Mouse (Mus musculus) kidney, postnatal 0 days (tissue): ENCODE results near the gene Adgre5. TPM values are rescaled to one million over a fixed set of nuclear protein-coding genes. Genes with fewer than 3 reads are reported as not detected.
A peak's percentile ranks its signal among the peaks of the same experiment; 100 is the strongest.

Source experiments
- ATAC-seq: fragments of 200-750 bp; cut with Nextera tagmentation; replicated peaks from 2 replicates; pipeline ENCODE4 v1.8.0; 2017; ENCODE audit warnings: low read depth, moderate number of reproducible peaks, moderate TSS enrichment, moderate library complexity; ENCODE audit not compliant: low FRiP score
- DNase-seq: peaks from one replicate; pipeline ENCODE4 v3.0.0-alpha.2; 2016; ENCODE audit warnings: low spot score
- H3K27ac ChIP-seq: fragments of 300-500 bp; sonication (generic); 2 replicates; pipeline ENCODE4 v1.5.1; 2014; ENCODE audit warnings: mild to moderate bottlenecking
- H3K27me3 ChIP-seq: fragments of 300-500 bp; sonication (generic); 2 replicates; pipeline ENCODE4 v1.6.1; 2014; ENCODE audit warnings: low read length, mixed read lengths; ENCODE audit not compliant: insufficient read depth
- H3K36me3 ChIP-seq: fragments of 300-500 bp; sonication (generic); 2 replicates; pipeline ENCODE4 v1.6.1; 2014; ENCODE audit warnings: low read length, mixed read lengths; ENCODE audit not compliant: insufficient read depth
- H3K4me1 ChIP-seq: fragments of 300-500 bp; sonication (generic); replicated peaks from 2 replicates; pipeline ENCODE4 v1.6.1; 2014; ENCODE audit warnings: antibody characterized with exemption, low read length, mixed read lengths; ENCODE audit not compliant: insufficient read depth
- H3K4me2 ChIP-seq: fragments of 300-500 bp; sonication (generic); 2 replicates; pipeline ENCODE4 v1.6.1; 2014; ENCODE audit warnings: mild to moderate bottlenecking, low read length, moderate library complexity, mixed read lengths
- H3K4me3 ChIP-seq: fragments of 300-500 bp; sonication (generic); replicated peaks from 2 replicates; pipeline ENCODE4 v1.5.1; 2014; ENCODE audit warnings: low read depth, low read length
- H3K9ac ChIP-seq: fragments of 300-500 bp; sonication (generic); 2 replicates; pipeline ENCODE4 v1.6.1; 2014; ENCODE audit warnings: low read depth, low read length
- H3K9me3 ChIP-seq: fragments of 300-500 bp; sonication (generic); replicated peaks from 2 replicates; pipeline ENCODE4 v1.6.1; 2016; ENCODE audit warnings: low read length, inconsistent platforms, mixed read lengths
- CTCF ChIP-seq: IDR thresholded peaks from 2 replicates; pipeline ENCODE4 v1.5.1; 2016; ENCODE audit warnings: antibody characterized with exemption, low read depth, mild to moderate bottlenecking, moderate library complexity
- WGBS: fragments of 180-500 bp; shearing (Covaris S2); extraction: QIAGEN DNeasy Blood & Tissue Kit; methylation state at CpG from one replicate; pipeline ENCODE4 v1.1.7; 2014; 5-methylcytosine and 5-hydroxymethylcytosine counted together
- polyA plus RNA-seq: library from polyadenylated mRNA; unstranded; fragments of >200 nt; fragmentation: Nextera tagmentation; extraction: Ambion mirVana; gene quantifications from 2 replicates; pipeline ENCODE4 v1.2.1, GENCODE M21; 2015

Adgre5 gene
- polyA plus RNA-seq, 1 experiment from 2014 or later: 37.8 TPM

- H3K27me3 ChIP-seq: no peaks in the 10 kb centered on the region
- DNase-seq (no peak), ATAC-seq (no peak)
- no peak for TF ChIP-seq CTCF
- peaks cover 48% of the 10 kb centered on the region for H3K36me3 ChIP-seq
- H3K4me2 ChIP-seq: no peak overlapping the region
- 0 out of 2 replicates have a peak, but pooled peaks cover 7% of the 10 kb centered on the region for H3K4me1 ChIP-seq
- H3K27ac ChIP-seq: no peak overlapping the region
- WGBS: 68% methylated on average over 2 of the region's 2 CpGs
- no peaks in the 10 kb centered on the region for H3K9me3 ChIP-seq
- H3K9ac ChIP-seq: no peak overlapping the region
- H3K4me3 ChIP-seq: no peak overlapping the region
Measured at GRCm38 (mm10) chr8:83719048-83719447, 22.1 kb downstream of the Adgre5 start.

GRCm38 (mm10) chr8:83716563-83716962 lies 24.6 kb downstream of the Adgre5 start:
- DNase-seq (no peak), ATAC-seq (no peak)
- 0 out of 2 replicates have a peak overlapping the region, but pooled peaks have one; percentile 1 for H3K9ac ChIP-seq

GRCm38 (mm10) chr8:83715771-83716170 lies 25.4 kb downstream of the Adgre5 start:
- no peaks in the 10 kb centered on the region for H3K27me3 ChIP-seq

More at GRCm38 (mm10) chr8:83716563-83716962, 24.6 kb downstream of the Adgre5 start:
- WGBS: 62% methylated on average over 2 of the region's 2 CpGs
- Histone ChIP-seq H3K36me3 (peaks cover 23% of the 10 kb centered on the region), H3K4me1 (0 out of 2 replicates have a peak, but pooled peaks cover 7% of the 10 kb centered on the region), H3K27ac (no peak overlapping the region), H3K9me3 (no peaks in the 10 kb centered on the region), H3K4me3 (no peak overlapping the region), H3K4me2 (peak overlapping the region; percentile 69), H3K27me3 (no peaks in the 10 kb centered on the region)
- no peak for TF ChIP-seq CTCF

GRCm38 (mm10) chr8:83715031-83715690 lies 26.0 kb downstream of the Adgre5 start, which contains the start of gene Ddx39:
Gene Ddx39, plus strand, starts transcription at chr8:83715177.
- WGBS: under 1% methylated on average over 62 of the region's 63 CpGs
- no peak for TF ChIP-seq CTCF

More at GRCm38 (mm10) chr8:83715771-83716170, 25.4 kb downstream of the Adgre5 start:
- H3K4me2 ChIP-seq: peak overlapping the region; percentile 69
- H3K4me3 ChIP-seq: peak overlapping the region; percentile 73
- ATAC-seq: no peak
- H3K9me3 ChIP-seq: no peaks in the 10 kb centered on the region
- under 1% methylated on average over 17 of the region's 17 CpGs for WGBS
- H3K9ac ChIP-seq: peak overlapping the region; percentile 91
- no peak for TF ChIP-seq CTCF
- peaks cover 15% of the 10 kb centered on the region for H3K36me3 ChIP-seq
- H3K4me1 ChIP-seq: 0 out of 2 replicates have a peak, but pooled peaks cover 7% of the 10 kb centered on the region
- no peak for DNase-seq
- peak overlapping the region; percentile 96 for H3K27ac ChIP-seq

GRCm38 (mm10) chr8:83714676-83715030 lies 26.5 kb downstream of the Adgre5 start:
- no peak for TF ChIP-seq CTCF
- H3K9ac ChIP-seq: no peak overlapping the region
- H3K36me3 ChIP-seq: peaks cover 4% of the 10 kb centered on the region; the same call in 1 of the 2 replicates
- H3K4me2 ChIP-seq: peak overlapping the region; percentile 31
- no peak for DNase-seq
- no peaks in the 10 kb centered on the region for H3K9me3 ChIP-seq
- 19% methylated on average over 8 of the region's 8 CpGs for WGBS
- H3K27me3 ChIP-seq: no peaks in the 10 kb centered on the region
- 0 out of 2 replicates have a peak, but pooled peaks cover 7% of the 10 kb centered on the region for H3K4me1 ChIP-seq
- no peak; the same call in 1 of the 2 replicates for ATAC-seq
- no peak overlapping the region for H3K27ac ChIP-seq
- H3K4me3 ChIP-seq: peak overlapping the region; percentile 73; the same call in 1 of the 2 replicates

More at GRCm38 (mm10) chr8:83715031-83715690, 26.0 kb downstream of the Adgre5 start, which contains the start of gene Ddx39:
- H3K27ac ChIP-seq: peak within 1 kb of the TSS; percentile 96
- H3K36me3 ChIP-seq: peaks cover 9% of the 10 kb centered on the region
- H3K4me2 ChIP-seq: peak within 1 kb of the TSS; percentile 69
- H3K4me3 ChIP-seq: peak within 1 kb of the TSS; percentile 73
- no peaks in the 10 kb centered on the region for H3K9me3 ChIP-seq
- H3K27me3 ChIP-seq: no peaks in the 10 kb centered on the region
- 0 out of 2 replicates have a peak, but pooled peaks cover 7% of the 10 kb centered on the region for H3K4me1 ChIP-seq
- ATAC-seq: peak; percentile 99
- peak; percentile 100 for DNase-seq
- H3K9ac ChIP-seq: peak within 1 kb of the TSS; percentile 91

- 74% methylated on average over 8 of the region's 8 CpGs for whole genome bisulfite sequencing
- no peak overlapping the region for H3K4me3 ChIP-seq
- H3K36me3 ChIP-seq: no peaks in the 10 kb centered on the region
- DNase-seq (no peak), ATAC-seq (no peak)
- H3K9ac ChIP-seq: no peak overlapping the region
- no peak for TF ChIP-seq CTCF
- no peaks in the 10 kb centered on the region for H3K9me3 ChIP-seq
- H3K4me2 ChIP-seq: no peak overlapping the region
- no peak overlapping the region for H3K27ac ChIP-seq
- H3K4me1 ChIP-seq: no peaks in the 10 kb centered on the region
- H3K27me3 ChIP-seq: no peaks in the 10 kb centered on the region
Measured at GRCm38 (mm10) chr8:83707554-83707953, 33.6 kb downstream of the Adgre5 start.
